Mouse (Mus musculus) heart, adult 8-10 months (tissue): ENCODE measurements around the gene Slc35c1. TPM values are rescaled to one million over a fixed set of nuclear protein-coding genes. Genes with fewer than 3 reads are reported as not detected.

ENCODE experiments used
- DNase-seq: peaks from one replicate; pipeline ENCODE4 v3.0.0; 2022; ENCODE audit warnings: low spot score
- total RNA-seq, 4 experiments: library from RNA; stranded (reverse); gene quantifications; 2 replicates each; pipeline ENCODE4 v1.2.4; 2022

The Slc35c1 gene
- total RNA-seq, 4 experiments from 2014 or later, result 5.5 to 6.8 (median 6.2) TPM

DNA sequence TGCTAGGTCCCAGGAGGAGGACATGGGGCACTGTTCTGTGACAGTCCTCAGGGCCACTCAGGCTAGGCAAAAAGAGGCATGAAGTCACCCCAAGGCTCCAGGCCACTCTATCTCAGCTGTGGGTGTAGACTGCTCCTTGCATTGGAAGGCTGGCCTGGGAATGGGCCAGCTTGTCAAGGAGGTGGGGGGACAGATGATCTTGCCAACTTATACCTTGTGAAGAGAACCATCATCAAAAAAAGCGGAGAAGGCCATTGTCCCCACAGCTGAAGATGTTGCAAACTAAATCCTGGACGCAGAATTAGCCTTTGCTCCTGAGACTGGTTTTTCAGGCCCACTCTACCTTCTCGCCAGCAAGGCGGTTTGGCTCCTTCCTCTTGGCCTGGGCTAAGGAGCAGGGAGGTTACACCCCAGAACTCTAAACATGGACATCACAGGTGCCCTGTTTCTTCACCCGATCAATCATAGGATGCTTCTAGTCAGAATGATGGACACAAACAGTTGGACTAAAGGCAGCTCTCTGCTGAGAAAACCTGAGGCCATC is 56.5 kb downstream of the Slc35c1 start:
- DNase-seq, result no peak

Other genes starting within 250 kb of the Slc35c1 start
- 10 to 100 TPM; 22.2 to 28.5 (median 25.3) TPM for gene Pex16, start 85.9 kb downstream of the Slc35c1 start, total RNA-seq
- gene Large2, start 85.7 kb downstream of the Slc35c1 start, total RNA-seq, result under 1 TPM in 1 of 4 experiments, not detected in 3; 0.75 TPM
- 1 to 10 TPM in 2 of 4 experiments, under 1 TPM in 2; 0.26 to 1.5 (median 0.86) TPM for gene 1700029I15Rik, start 78.0 kb downstream of the Slc35c1 start, total RNA-seq
- gene Mapk8ip1, start 59.3 kb downstream of the Slc35c1 start, total RNA-seq, result 1 to 10 TPM; 3.4 to 4.6 (median 3.9) TPM
- gene Cry2, start 26.5 kb downstream of the Slc35c1 start, total RNA-seq, result 10 to 100 TPM; 22.6 to 35.6 (median 32.8) TPM
- gene Chst1, start 139.2 kb upstream of the Slc35c1 start, total RNA-seq, result 1 to 10 TPM; 1.6 to 2.1 (median 1.9) TPM